Mouse (Mus musculus) liver, adult 2 months (tissue): ENCODE data around the gene Efna2.

ENCODE experiments used
- CTCF ChIP-seq: fragments of 200-500 bp; IDR thresholded peaks from 2 replicates; pipeline ENCODE4 v1.5.1; 2011; ENCODE audit warnings: low read depth, low read length, control low read depth
- POLR2A ChIP-seq: fragments of 200-500 bp; IDR thresholded peaks from 2 replicates; pipeline ENCODE4 v1.6.1; 2011; ENCODE audit warnings: low read length, control low read depth; ENCODE audit not compliant: insufficient read depth; ENCODE audit errors: extremely low read depth

GRCm38 (mm10) chr10:80162243-80162608 lies 17.1 kb upstream of the Efna2 start:
- no peak for TF ChIP-seq CTCF
- no peak for TF ChIP-seq POLR2A
